Mouse (Mus musculus) inflammation-experienced regulatory T-cells, adult 6 months (primary cell): ENCODE results near the gene Traf2. TPM values are rescaled to one million over a fixed set of nuclear protein-coding genes. Genes with fewer than 3 reads are reported as not detected.
A peak's percentile ranks its signal among the peaks of the same experiment; 100 is the strongest.

Experiments
- ATAC-seq: one replicate; pipeline ENCODE4 v1.8.0; 2017
- polyA plus RNA-seq, 3 experiments: library from polyadenylated mRNA; unstranded; fragments of 100-300 nt; shearing (Covaris generic); gene quantifications; one replicate each; pipeline ENCODE4 v1.2.1; 2017

Traf2 gene
- polyA plus RNA-seq, 3 experiments from 2014 or later = 74.8 to 85.3 (median 76.1) TPM

- no peak for ATAC-seq
Measured at GRCm38 (mm10) chr2:25541644-25542367, 4.9 kb downstream of the Traf2 start.

GRCm38 (mm10) chr2:25540541-25540948 is 6.2 kb downstream of the Traf2 start:
- no peak for ATAC-seq

- ATAC-seq = no peak
Measured at GRCm38 (mm10) chr2:25536531-25536930, 10.2 kb downstream of the Traf2 start.

GRCm38 (mm10) chr2:25534866-25535182 is 11.9 kb downstream of the Traf2 start:
- ATAC-seq = no peak

- ATAC-seq = peak; percentile 94
Measured at GRCm38 (mm10) chr2:25534178-25534865, 12.4 kb downstream of the Traf2 start.

GRCm38 (mm10) chr2:25533707-25534106 is 13.0 kb downstream of the Traf2 start:
- ATAC-seq = no peak

GRCm38 (mm10) chr2:25526510-25527302 is 20.0 kb downstream of the Traf2 start:
- ATAC-seq = no peak

GRCm38 (mm10) chr2:25509912-25510311 is 36.8 kb downstream of the Traf2 start:
- ATAC-seq = no peak

- peak; percentile 41 for ATAC-seq
Measured at GRCm38 (mm10) chr2:25506964-25507363, 39.8 kb downstream of the Traf2 start.

GRCm38 (mm10) chr2:25505860-25506259 is 40.9 kb downstream of the Traf2 start:
- ATAC-seq = no peak

GRCm38 (mm10) chr2:25505000-25505399 is 41.7 kb downstream of the Traf2 start:
- ATAC-seq = no peak

- ATAC-seq = no peak
Measured at GRCm38 (mm10) chr2:25504538-25504937, 42.2 kb downstream of the Traf2 start.

- ATAC-seq = no peak
Measured at GRCm38 (mm10) chr2:25502726-25503125, 44.0 kb downstream of the Traf2 start.

GRCm38 (mm10) chr2:25501593-25502486 is 44.9 kb downstream of the Traf2 start, which contains the start of gene C8g:
Gene C8g (minus strand): TSS chr2:25501719.
- ATAC-seq = no peak

GRCm38 (mm10) chr2:25500576-25501405 is 45.9 kb downstream of the Traf2 start, which contains the start of gene Fbxw5:
Gene Fbxw5 (plus strand): TSS chr2:25500750.
- peak; percentile 91 for ATAC-seq

- ATAC-seq = no peak
Measured at GRCm38 (mm10) chr2:25500071-25500575, 46.6 kb downstream of the Traf2 start.

- no peak for ATAC-seq
Measured at GRCm38 (mm10) chr2:25498622-25499478, 47.9 kb downstream of the Traf2 start.

- peak; percentile 25 for ATAC-seq
Measured at GRCm38 (mm10) chr2:25497846-25498575, 48.7 kb downstream of the Traf2 start.

GRCm38 (mm10) chr2:25496462-25496861 is 50.3 kb downstream of the Traf2 start:
- ATAC-seq = no peak
